Mouse (Mus musculus): Measurements from ENCODE around the gene Nav2. TPM values are rescaled to one million over a fixed set of nuclear protein-coding genes. Genes with fewer than 3 reads are reported as not detected.
A peak's percentile ranks its signal among the peaks of the same experiment; 100 is the strongest.

The Nav2 gene
- polyA plus RNA-seq, 1 experiment, result 51.7 TPM

GRCm38 (mm10) chr7:48948381-48949108 lies 40.0 kb downstream of the Nav2 start:
- H3K4me1 ChIP-seq (ENCODE audit: control insufficient read depth, insufficient read depth, low read length), result peaks cover 6% of the 10 kb centered on the region
- H3K9ac ChIP-seq (ENCODE audit: low read depth, poor library complexity, severe bottlenecking), result no peak overlapping the region
- no peak overlapping the region for H3K27ac ChIP-seq (ENCODE audit: insufficient read depth, low read length)
- H3K36me3 ChIP-seq (ENCODE audit: control insufficient read depth, insufficient read depth, low read length, poor library complexity, severe bottlenecking), result no peaks in the 10 kb centered on the region
- H3K4me3 ChIP-seq (ENCODE audit: low read depth, low read length), result no peak overlapping the region
- no peaks in the 10 kb centered on the region for H3K27me3 ChIP-seq (ENCODE audit: control insufficient read depth, insufficient read depth, low read length, poor library complexity, severe bottlenecking)
- H3K9me3 ChIP-seq (replicated peaks; ENCODE audit: control insufficient read depth, insufficient read depth, low read length, poor library complexity, severe bottlenecking), result no peaks in the 10 kb centered on the region
- no peak for TF ChIP-seq CTCF (IDR thresholded peaks at IDR 0.05; ENCODE audit: low read depth, low read length)
- TF ChIP-seq EP300 (IDR thresholded peaks at IDR 0.05; ENCODE audit: insufficient read depth, low read depth, low read length), result no peak
- TF ChIP-seq POLR2A (IDR thresholded peaks at IDR 0.05; ENCODE audit: insufficient read depth, low read length), result no peak

- H3K36me3 ChIP-seq (ENCODE audit: control insufficient read depth, insufficient read depth, low read length, poor library complexity, severe bottlenecking), result no peaks in the 10 kb centered on the region
- H3K4me3 ChIP-seq (ENCODE audit: low read depth, low read length), result no peak overlapping the region
- no peak overlapping the region for H3K9ac ChIP-seq (ENCODE audit: low read depth, poor library complexity, severe bottlenecking)
- H3K27me3 ChIP-seq (ENCODE audit: control insufficient read depth, insufficient read depth, low read length, poor library complexity, severe bottlenecking), result no peaks in the 10 kb centered on the region
- TF ChIP-seq CTCF (IDR thresholded peaks at IDR 0.05; ENCODE audit: low read depth, low read length), result no peak
- no peak for TF ChIP-seq EP300 (IDR thresholded peaks at IDR 0.05; ENCODE audit: insufficient read depth, low read depth, low read length)
- no peak for TF ChIP-seq POLR2A (IDR thresholded peaks at IDR 0.05; ENCODE audit: insufficient read depth, low read length)
- H3K9me3 ChIP-seq (replicated peaks; ENCODE audit: control insufficient read depth, insufficient read depth, low read length, poor library complexity, severe bottlenecking), result no peaks in the 10 kb centered on the region
- H3K4me1 ChIP-seq (ENCODE audit: control insufficient read depth, insufficient read depth, low read length), result no peaks in the 10 kb centered on the region
- no peak overlapping the region for H3K27ac ChIP-seq (ENCODE audit: insufficient read depth, low read length)
Measured at GRCm38 (mm10) chr7:48954501-48954900, 46.0 kb downstream of the Nav2 start.

DNA sequence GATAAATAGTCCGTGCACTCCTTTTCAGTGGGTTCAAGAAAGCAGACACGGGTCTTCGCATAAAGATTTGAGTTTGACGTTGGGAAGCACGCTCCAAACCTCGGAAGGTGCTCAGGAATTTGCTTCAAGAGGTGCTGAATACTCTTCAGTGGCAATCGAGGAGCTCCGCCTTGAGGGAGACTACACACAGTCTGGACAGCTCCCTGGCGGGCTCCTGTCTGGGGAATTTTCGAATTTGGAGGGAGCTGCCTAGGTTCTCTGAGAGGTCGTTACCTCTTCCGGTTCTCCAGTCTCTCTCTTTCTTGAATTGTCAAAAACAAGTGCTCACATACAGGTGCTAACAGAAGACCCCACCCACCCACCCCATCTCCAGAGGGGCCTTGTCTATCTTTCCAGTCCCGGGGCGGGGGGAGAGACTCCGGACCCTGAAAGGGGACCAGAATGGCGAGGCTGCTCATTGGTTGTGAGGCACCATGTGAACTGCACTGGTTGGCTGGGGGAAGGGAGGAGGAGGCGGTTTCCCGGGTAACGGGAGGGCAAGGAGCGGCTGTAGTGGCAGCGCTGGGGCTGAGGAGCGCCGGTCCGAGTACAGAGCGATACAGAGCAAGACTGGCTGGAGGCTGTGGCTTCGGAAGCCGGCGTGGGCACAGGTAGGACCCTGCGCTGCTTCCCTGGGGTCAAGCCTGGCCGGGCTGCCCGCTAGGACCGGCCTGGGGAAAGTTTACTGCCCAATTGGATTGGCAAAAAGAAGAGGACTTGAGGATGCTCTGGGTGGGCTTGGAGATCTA lies 50.2 kb downstream of the Nav2 start:
- TF ChIP-seq CTCF (IDR thresholded peaks at IDR 0.05; ENCODE audit: low read depth, low read length), result no peak
- no peak for TF ChIP-seq EP300 (IDR thresholded peaks at IDR 0.05; ENCODE audit: insufficient read depth, low read depth, low read length)
- TF ChIP-seq POLR2A (IDR thresholded peaks at IDR 0.05; ENCODE audit: insufficient read depth, low read length), result no peak
- H3K27me3 ChIP-seq (ENCODE audit: control insufficient read depth, insufficient read depth, low read length, poor library complexity, severe bottlenecking), result no peaks in the 10 kb centered on the region
- peak overlapping the region; percentile 33; the same call in 1 of the 2 replicates for H3K4me3 ChIP-seq (ENCODE audit: low read depth, low read length)
- no peak overlapping the region for H3K9ac ChIP-seq (ENCODE audit: low read depth, poor library complexity, severe bottlenecking)
- H3K4me1 ChIP-seq (ENCODE audit: control insufficient read depth, insufficient read depth, low read length), result no peaks in the 10 kb centered on the region
- H3K27ac ChIP-seq (ENCODE audit: insufficient read depth, low read length), result no peak overlapping the region
- no peaks in the 10 kb centered on the region for H3K36me3 ChIP-seq (ENCODE audit: control insufficient read depth, insufficient read depth, low read length, poor library complexity, severe bottlenecking)
- no peaks in the 10 kb centered on the region for H3K9me3 ChIP-seq (replicated peaks; ENCODE audit: control insufficient read depth, insufficient read depth, low read length, poor library complexity, severe bottlenecking)

- TF ChIP-seq POLR2A (IDR thresholded peaks at IDR 0.05; ENCODE audit: insufficient read depth, low read length), result no peak
- no peak for TF ChIP-seq CTCF (IDR thresholded peaks at IDR 0.05; ENCODE audit: low read depth, low read length)
- TF ChIP-seq EP300 (IDR thresholded peaks at IDR 0.05; ENCODE audit: insufficient read depth, low read depth, low read length), result no peak
- H3K36me3 ChIP-seq (ENCODE audit: control insufficient read depth, insufficient read depth, low read length, poor library complexity, severe bottlenecking), result no peaks in the 10 kb centered on the region
- no peaks in the 10 kb centered on the region for H3K9me3 ChIP-seq (replicated peaks; ENCODE audit: control insufficient read depth, insufficient read depth, low read length, poor library complexity, severe bottlenecking)
- H3K27ac ChIP-seq (ENCODE audit: insufficient read depth, low read length), result no peak overlapping the region
- H3K4me1 ChIP-seq (ENCODE audit: control insufficient read depth, insufficient read depth, low read length), result no peaks in the 10 kb centered on the region
- no peak overlapping the region for H3K9ac ChIP-seq (ENCODE audit: low read depth, poor library complexity, severe bottlenecking)
- H3K4me3 ChIP-seq (ENCODE audit: low read depth, low read length), result 0 out of 2 replicates have a peak overlapping the region, but pooled peaks have one; percentile 33
- no peaks in the 10 kb centered on the region for H3K27me3 ChIP-seq (ENCODE audit: control insufficient read depth, insufficient read depth, low read length, poor library complexity, severe bottlenecking)
Measured at GRCm38 (mm10) chr7:48959316-48959661, 50.8 kb downstream of the Nav2 start.

DNA sequence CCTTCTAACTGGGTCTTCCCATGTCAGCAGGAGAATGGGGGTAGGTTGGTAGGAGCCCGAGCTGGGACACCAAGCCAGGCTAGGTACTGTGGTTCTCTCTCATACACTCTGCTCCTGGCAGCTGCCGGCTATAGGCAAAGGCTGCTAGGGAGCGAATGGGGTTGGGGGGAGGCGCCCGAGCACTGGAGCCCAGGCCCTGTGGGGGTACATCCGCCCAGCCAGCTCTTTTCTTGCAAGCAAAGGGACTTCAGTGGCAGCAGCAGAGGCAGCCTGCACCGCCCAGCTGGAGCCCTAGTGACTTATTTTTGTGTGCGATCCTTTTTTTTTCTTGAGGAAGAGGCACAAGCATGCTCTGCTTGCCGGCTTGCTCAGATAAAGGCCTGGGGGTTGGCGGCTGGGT lies 51.6 kb downstream of the Nav2 start:
- Histone ChIP-seq H3K27me3 (ENCODE audit: control insufficient read depth, insufficient read depth, low read length, poor library complexity, severe bottlenecking) (no peaks in the 10 kb centered on the region), H3K9me3 (replicated peaks; ENCODE audit: control insufficient read depth, insufficient read depth, low read length, poor library complexity, severe bottlenecking) (no peaks in the 10 kb centered on the region), H3K36me3 (ENCODE audit: control insufficient read depth, insufficient read depth, low read length, poor library complexity, severe bottlenecking) (no peaks in the 10 kb centered on the region), H3K27ac (ENCODE audit: insufficient read depth, low read length) (no peak overlapping the region), H3K9ac (ENCODE audit: low read depth, poor library complexity, severe bottlenecking) (no peak overlapping the region), H3K4me1 (ENCODE audit: control insufficient read depth, insufficient read depth, low read length) (no peaks in the 10 kb centered on the region), H3K4me3 (ENCODE audit: low read depth, low read length) (no peak overlapping the region)
- TF ChIP-seq EP300 (IDR thresholded peaks at IDR 0.05; ENCODE audit: insufficient read depth, low read depth, low read length) (no peak), POLR2A (IDR thresholded peaks at IDR 0.05; ENCODE audit: insufficient read depth, low read length) (no peak), CTCF (IDR thresholded peaks at IDR 0.05; ENCODE audit: low read depth, low read length) (no peak)

- H3K4me3 ChIP-seq (ENCODE audit: low read depth, low read length), result no peak overlapping the region
- H3K27me3 ChIP-seq (ENCODE audit: control insufficient read depth, insufficient read depth, low read length, poor library complexity, severe bottlenecking), result no peaks in the 10 kb centered on the region
- no peak overlapping the region for H3K9ac ChIP-seq (ENCODE audit: low read depth, poor library complexity, severe bottlenecking)
- H3K9me3 ChIP-seq (replicated peaks; ENCODE audit: control insufficient read depth, insufficient read depth, low read length, poor library complexity, severe bottlenecking), result no peaks in the 10 kb centered on the region
- H3K4me1 ChIP-seq (ENCODE audit: control insufficient read depth, insufficient read depth, low read length), result no peaks in the 10 kb centered on the region
- H3K27ac ChIP-seq (ENCODE audit: insufficient read depth, low read length), result no peak overlapping the region
- no peaks in the 10 kb centered on the region for H3K36me3 ChIP-seq (ENCODE audit: control insufficient read depth, insufficient read depth, low read length, poor library complexity, severe bottlenecking)
- no peak for TF ChIP-seq CTCF (IDR thresholded peaks at IDR 0.05; ENCODE audit: low read depth, low read length)
- no peak for TF ChIP-seq EP300 (IDR thresholded peaks at IDR 0.05; ENCODE audit: insufficient read depth, low read depth, low read length)
- TF ChIP-seq POLR2A (IDR thresholded peaks at IDR 0.05; ENCODE audit: insufficient read depth, low read length), result no peak
Measured at GRCm38 (mm10) chr7:48961501-48961900, 53.0 kb downstream of the Nav2 start.

Measured in ES-Bruce4 (cell line).